Mouse (Mus musculus): ENCODE results near the gene Nln. TPM values are rescaled to one million over a fixed set of nuclear protein-coding genes. Genes with fewer than 3 reads are reported as not detected.

The Nln gene
- total and polyA plus RNA-seq, 3 experiments: 38.5 to 76.5 (median 51.2) TPM

DNA sequence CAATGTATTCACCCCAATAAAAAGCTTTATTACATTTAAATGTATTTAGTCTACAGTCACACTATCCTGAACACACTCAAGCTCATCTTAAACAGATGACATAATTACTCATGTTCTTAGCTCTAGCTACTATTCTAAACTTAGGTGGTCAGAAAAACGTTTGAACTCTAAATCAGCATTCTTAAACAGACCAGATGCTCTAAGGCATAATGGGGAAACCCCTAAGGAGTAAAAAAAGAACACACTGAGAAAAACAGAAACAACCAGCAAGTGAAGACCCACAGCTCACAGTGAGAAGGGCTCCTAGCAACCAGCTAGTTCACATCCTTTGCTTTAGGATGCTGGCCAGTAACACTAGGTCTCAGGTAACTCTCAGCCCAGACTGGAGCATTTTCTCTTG is 17.7 kb downstream of the Nln start:
- peak overlapping the region; percentile 91 for H3K27ac ChIP-seq (ENCODE audit: insufficient read depth, low read depth)
- no peaks in the 10 kb centered on the region for H3K9me3 ChIP-seq (replicated peaks; ENCODE audit: low read length)
- peak overlapping the region; percentile 74 for H3K4me2 ChIP-seq (ENCODE audit: insufficient read depth, low read depth, poor library complexity, severe bottlenecking)
- no peaks in the 10 kb centered on the region for H3K27me3 ChIP-seq (replicated peaks)
- in situ Hi-C loops (cut with MboI; ENCODE audit: low pct_ligation_motif_present, low pct_unique_long_range_greater_than_20kb, low sequenced_read_pairs): loop anchor here (25.0 kb wide), 1 partner anchor 329 kb away; the partner anchor contains the start of gene Srek1
- H3K9ac ChIP-seq (ENCODE audit: insufficient read depth, low read depth): no peak overlapping the region
- H3K79me2 ChIP-seq (replicated peaks; ENCODE audit: control insufficient read depth, extremely low read depth, insufficient read depth, poor library complexity, severe bottlenecking): peaks cover 20% of the 10 kb centered on the region
- TF ChIP-seq UBTF (IDR thresholded peaks at IDR 0.05; ENCODE audit: low read depth, low read length): no peak
- TF ChIP-seq POLR2A (IDR thresholded peaks at IDR 0.05; ENCODE audit: low read depth, low read length): peak; percentile 27; the same call in 1 of the 2 replicates
- TF ChIP-seq RAD21 (IDR thresholded peaks at IDR 0.05; ENCODE audit: low read depth, low read length): no peak
- TF ChIP-seq MAZ (IDR thresholded peaks at IDR 0.05; ENCODE audit: low read depth, low read length): no peak
- peak; percentile 74 for TF ChIP-seq JUN (IDR thresholded peaks at IDR 0.05; ENCODE audit: insufficient read depth, low read depth, low read length)
- TF ChIP-seq MEF2A (IDR thresholded peaks at IDR 0.05; ENCODE audit: borderline replicate concordance, low read depth, low read length): peak; percentile 97
- TF ChIP-seq PAX5 (IDR thresholded peaks at IDR 0.05; ENCODE audit: low read length): no peak
- peak; percentile 69; the same call in 1 of the 2 replicates for TF ChIP-seq MAFK (IDR thresholded peaks at IDR 0.05; ENCODE audit: insufficient replicate concordance, low read length)
- peak; percentile 37; the same call in 1 of the 2 replicates for TF ChIP-seq MYC (IDR thresholded peaks at IDR 0.05; ENCODE audit: low read depth, low read length)
- 0 out of 2 replicates have a peak, but pooled peaks have one; percentile 34 for TF ChIP-seq MXI1 (IDR thresholded peaks at IDR 0.05; ENCODE audit: low read depth, low read length)
- no peak for TF ChIP-seq NELFE (IDR thresholded peaks at IDR 0.05; ENCODE audit: low read depth, low read length)
- TF ChIP-seq BHLHE40 (IDR thresholded peaks at IDR 0.05; ENCODE audit: low read depth, low read length): peak; percentile 83
- no peak for TF ChIP-seq POLR2AphosphoS2 (IDR thresholded peaks at IDR 0.05; ENCODE audit: low read depth, low read length)
- TF ChIP-seq SIN3A (IDR thresholded peaks at IDR 0.05; ENCODE audit: low read length): peak; percentile 88; the same call in 1 of the 2 replicates
- peak; percentile 75 for TF ChIP-seq ZNF384 (IDR thresholded peaks at IDR 0.05; ENCODE audit: low read depth, low read length)
- TF ChIP-seq ETS1 (conservative IDR thresholded peaks at IDR 0.05; ENCODE audit: low read depth, low read length): peak; percentile 89
- no peak for TF ChIP-seq USF2 (conservative IDR thresholded peaks at IDR 0.05; ENCODE audit: low read depth, low read length)
- TF ChIP-seq JUND (conservative IDR thresholded peaks at IDR 0.05; ENCODE audit: low read depth, low read length): peak; percentile 74
- peak; percentile 86 for TF ChIP-seq IRF4 (IDR thresholded peaks at IDR 0.05; ENCODE audit: low read depth, low read length)
- peak; percentile 91 for TF ChIP-seq EP300 (IDR thresholded peaks at IDR 0.05; ENCODE audit: low read length)
- TF ChIP-seq CHD2 (IDR thresholded peaks at IDR 0.05; ENCODE audit: low read length): no peak
- no peak for TF ChIP-seq CHD1 (IDR thresholded peaks at IDR 0.05; ENCODE audit: low read depth, low read length)
- TF ChIP-seq KAT2A (IDR thresholded peaks at IDR 0.05; ENCODE audit: insufficient replicate concordance, low read length): no peak
- TF ChIP-seq TCF12 (IDR thresholded peaks at IDR 0.05; ENCODE audit: low read depth, low read length): peak; percentile 78
- no peak overlapping the region for H3K4me3 ChIP-seq (replicated peaks in 1 of 3; ENCODE audit: low read depth in 2 of 3, low read length in 2 of 3, poor library complexity in 1 of 3)
- dilution Hi-C loops (cut with MboI; ENCODE audit: extremely low pct_ligation_motif_present, extremely low pct_unique_long_range_greater_than_20kb, low sequenced_read_pairs): no loop called here
- peak; percentile 89 for DNase-seq (ENCODE audit: extremely low read depth)
- H3K4me1 ChIP-seq (ENCODE audit: control insufficient read depth in 1 of 2, insufficient read depth in 2 of 2): peaks cover 42 to 91% of the 10 kb centered on the region in 2 experiments
- H3K36me3 ChIP-seq (replicated peaks in 1 of 2; ENCODE audit: control insufficient read depth in 1 of 2, insufficient read depth in 1 of 2, low read length in 1 of 2): peaks cover 0 to 23% of the 10 kb centered on the region in 2 experiments

Measured in CH12.LX (cell line).